11 mouse cellular contexts compared by ENCODE assay signal in the genomic region with DNA sequence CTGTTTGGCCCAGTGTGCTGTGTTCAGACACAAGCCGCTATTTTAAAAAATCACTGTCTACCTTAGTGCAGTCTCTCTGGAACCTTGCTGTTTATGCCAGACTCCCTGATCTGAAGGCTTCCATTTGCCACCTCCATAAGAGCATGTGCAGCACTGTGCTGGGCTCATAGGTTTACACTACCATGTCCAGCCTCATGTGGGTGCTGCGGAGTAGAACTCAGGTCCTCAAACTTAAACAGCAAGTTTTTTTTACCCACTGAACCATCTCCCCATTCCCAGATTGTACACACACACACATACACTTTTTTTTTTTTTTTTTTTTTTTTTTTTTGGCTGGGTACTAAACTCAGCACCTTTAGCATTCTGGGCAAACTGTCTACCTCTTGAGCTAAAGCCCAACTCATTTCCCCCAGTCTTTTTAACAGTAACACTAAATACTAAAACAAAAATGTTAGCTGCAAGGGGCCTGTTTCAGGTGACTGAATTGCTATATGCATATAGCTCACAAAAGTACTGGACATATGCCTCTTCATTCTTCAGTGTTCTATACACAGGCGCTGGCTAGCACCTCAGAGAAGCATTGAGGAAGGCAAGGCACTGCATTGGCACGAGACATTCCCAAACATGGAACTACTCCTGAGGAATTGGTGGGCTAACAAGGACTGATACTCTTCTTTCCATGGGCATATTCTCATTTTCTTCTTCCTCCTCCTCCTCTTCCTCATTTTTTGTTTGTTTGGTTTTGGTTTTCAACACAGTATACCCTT. TPM values are rescaled to one million over a fixed set of nuclear protein-coding genes. Genes with fewer than 3 reads are reported as not detected.
DNase-seq lines count a peak whose midpoint lies in the region; ATAC-seq lines count a peak whose summit lies in the region.
"Had no signal": no experiment of that assay in that cellular context is flagged by ENCODE, and none has a peak within 500 bp of the region (broad histone marks: within the 10 kb centered on the region; RNA-seq: fewer than 3 reads in every experiment).

No protein-coding gene starts in this region.

- no peaks in the 10 kb centered on the region; the same call in 1 of the 2 replicates for H3K27me3 ChIP-seq in lung, embryonic 15.5 days

- H3K4me3 ChIP-seq in lung, embryonic 15.5 days, result no peak overlapping the region

- intact Hi-C loops in gastrocnemius, postnatal 14 days (cut with DNase I; ENCODE audit: low total_unique reads), result loop anchor here (10.0 kb wide), 1 partner anchor 401 kb away; a partner anchor contains a TSS

- peaks cover 11% of the 10 kb centered on the region; the same call in 1 of the 2 replicates for H3K4me1 ChIP-seq in lung, embryonic 15.5 days
- H3K4me1 ChIP-seq: embryonic facial prominence, embryonic 15.5 days had no signal

- H3K9me3 ChIP-seq in lung, embryonic 15.5 days, result no peaks in the 10 kb centered on the region
- H3K9me3 ChIP-seq: embryonic facial prominence, embryonic 15.5 days had no signal

- WGBS in lung, embryonic 15.5 days, result 75% methylated on average over 4 of the region's 4 CpGs

- no peak for ATAC-seq in lung, embryonic 15.5 days (ENCODE audit: borderline replicate concordance, extremely low read depth, low FRiP score, low TSS enrichment)

- H3K9ac ChIP-seq in lung, embryonic 15.5 days, result no peak overlapping the region
- H3K9ac ChIP-seq: embryonic facial prominence, embryonic 15.5 days had no signal

- no peaks in the 10 kb centered on the region for H3K36me3 ChIP-seq in lung, embryonic 15.5 days
- H3K36me3 ChIP-seq: embryonic facial prominence, embryonic 15.5 days had no signal

- DNase-seq in lung, postnatal 14 days, result no peak
- DNase-seq in MN1 (ENCODE audit: low spot score), result peak; percentile 51
- peak; percentile 65 for DNase-seq in induced T-regulatory cell, adult 2 months (ENCODE audit: low read depth)
- peak; percentile 36 for DNase-seq in mesoderm, embryonic 11.5 days (ENCODE audit: low read depth, low spot score)
- no peak for DNase-seq in gastrocnemius, adult 8-10 months (ENCODE audit: low spot score in 2 of 2)
- no peak for DNase-seq in Muller cell, postnatal 12 days (ENCODE audit: inconsistent ontology term)
- DNase-seq in gastrocnemius, postnatal 14 days, result no peak

- 0 out of 2 replicates have a peak overlapping the region, but pooled peaks have one; percentile 8 for H3K4me2 ChIP-seq in lung, embryonic 15.5 days

- H3K27ac ChIP-seq in lung, embryonic 15.5 days, result no peak overlapping the region
- H3K27ac ChIP-seq: embryonic facial prominence, embryonic 15.5 days had no signal

RNA-seq across cellular contexts. Expression of a gene that starts 5.8 kb away (rescaled TPM):
- polyA plus RNA-seq in lung, embryonic 15.5 days (2015; fragmentation: Nextera tagmentation; extraction: Ambion mirVana), result not detected in 2 replicates
- total RNA-seq in gastrocnemius, adult 8-10 months (2022), result not detected
- total RNA-seq in gastrocnemius, postnatal 14 days (2021), result not detected
- polyA plus RNA-seq: embryonic facial prominence, embryonic 15.5 days; stomach, embryonic 14.5 days had no signal

RNA-seq across cellular contexts. Expression of a gene that starts 8.0 kb away (rescaled TPM):
- polyA plus RNA-seq in lung, embryonic 15.5 days (2015; fragmentation: Nextera tagmentation; extraction: Ambion mirVana), result 28.1 and 31.7 TPM in 2 replicates
- 10 to 100 TPM; 11.8 to 19.9 (median 14.3) TPM for total RNA-seq in gastrocnemius, adult 8-10 months (2022)
- 10 to 100 TPM; 10.9 to 11.6 TPM for total RNA-seq in gastrocnemius, postnatal 14 days (2021)

RNA-seq across cellular contexts. Expression of a gene that starts 46.1 kb away (rescaled TPM):
- 65.4 and 68.8 TPM in 2 replicates for polyA plus RNA-seq in lung, embryonic 15.5 days (2015; fragmentation: Nextera tagmentation; extraction: Ambion mirVana)
- 1 to 10 TPM; 4.8 to 9.5 (median 6.8) TPM for total RNA-seq in gastrocnemius, adult 8-10 months (2022)
- 10 to 100 TPM in 1 of 2 experiments, 1 to 10 TPM in 1; 9.8 to 12.2 TPM for total RNA-seq in gastrocnemius, postnatal 14 days (2021)

RNA-seq across cellular contexts. Expression of a gene that starts 50.4 kb away (rescaled TPM):
- not detected in 2 replicates for polyA plus RNA-seq in lung, embryonic 15.5 days (2015; fragmentation: Nextera tagmentation; extraction: Ambion mirVana)
- total RNA-seq in gastrocnemius, adult 8-10 months (2022), result not detected
- total RNA-seq in gastrocnemius, postnatal 14 days (2021), result not detected
- polyA plus RNA-seq: embryonic facial prominence, embryonic 15.5 days; limb, embryonic 14.5 days; stomach, embryonic 14.5 days had no signal

RNA-seq across cellular contexts. Expression of a gene that starts 53.8 kb away (rescaled TPM):
- polyA plus RNA-seq in lung, embryonic 15.5 days (2015; fragmentation: Nextera tagmentation; extraction: Ambion mirVana), result 2.9 and 3.1 TPM in 2 replicates
- not detected for total RNA-seq in gastrocnemius, adult 8-10 months (2022)
- not detected for total RNA-seq in gastrocnemius, postnatal 14 days (2021)

Comparison
In these comparisons a context has a peak if more than half of its experiments do, and no peak if none do; other contexts are left out.
1. DNase-seq: peak in MN1 (single experiment), induced T-regulatory cell, adult 2 months (single experiment) and mesoderm, embryonic 11.5 days (single experiment); none in lung, postnatal 14 days (single experiment), gastrocnemius, adult 8-10 months (0 of 2), Muller cell, postnatal 12 days (single experiment) and gastrocnemius, postnatal 14 days (single experiment).